Mouse (Mus musculus) gonadal fat pad, adult 2 months (tissue): ENCODE measurements around the gene Rbms1. TPM values are rescaled to one million over a fixed set of nuclear protein-coding genes. Genes with fewer than 3 reads are reported as not detected.

Experiments used
- DNase-seq: peaks from one replicate; pipeline ENCODE4 v3.0.0-alpha.2; 2012; ENCODE audit warnings: low read depth
- polyA plus RNA-seq: library from polyadenylated mRNA; depleted of rRNA; stranded (reverse); fragments of >200 nt; gene quantifications from 2 replicates; pipeline ENCODE4 v1.2.3, GENCODE M21; 2012; rRNA removed

Gene Rbms1
- polyA plus RNA-seq, 1 experiment: 102 TPM

DNA sequence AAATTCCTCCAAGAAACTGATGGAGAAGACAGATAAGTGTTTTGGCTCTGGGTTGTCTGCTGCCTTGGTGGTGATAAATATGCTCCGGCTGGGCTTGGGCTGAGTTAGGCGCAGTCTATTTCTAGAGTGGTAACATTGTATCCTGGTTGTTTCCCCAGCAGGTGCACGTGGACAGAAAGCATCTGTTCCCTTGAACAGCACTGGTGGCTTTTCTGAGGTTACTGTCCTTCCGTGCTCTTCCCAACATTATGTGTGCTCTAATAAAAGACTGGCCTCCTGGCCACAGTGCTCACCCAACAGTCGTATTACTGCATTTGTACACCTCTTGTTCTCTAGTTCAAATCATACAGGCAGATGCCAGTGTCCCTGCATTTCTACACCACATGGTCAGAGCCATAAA, 250.1 kb downstream of the Rbms1 start:
- no peak for DNase-seq

GRCm38 (mm10) chr2:60712483-60712882, 250.5 kb downstream of the Rbms1 start:
- DNase-seq: no peak

- DNase-seq: no peak
Observed at GRCm38 (mm10) chr2:60711098-60711880, 251.7 kb downstream of the Rbms1 start.

- no peak for DNase-seq
Observed at GRCm38 (mm10) chr2:60710317-60710716, 252.7 kb downstream of the Rbms1 start.

DNA sequence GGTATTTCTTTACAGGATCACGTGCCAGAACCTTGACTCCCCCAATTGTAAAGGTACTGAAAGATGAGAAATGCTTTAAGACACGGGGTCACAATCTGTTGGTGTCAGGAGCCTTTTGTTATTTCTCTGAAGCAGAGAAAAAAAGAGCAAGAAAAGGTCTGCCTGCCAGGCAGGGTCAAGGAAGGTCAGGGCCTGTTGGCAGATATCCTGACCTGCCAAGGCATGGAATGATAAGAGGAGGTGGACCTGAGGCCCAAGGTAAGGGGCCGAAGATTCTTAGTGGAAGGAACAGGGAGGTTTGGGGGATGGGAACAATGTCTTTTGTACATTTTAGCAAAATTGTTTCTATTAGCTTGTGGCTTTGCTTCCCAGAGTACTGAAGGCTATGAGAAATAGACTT, 254.3 kb downstream of the Rbms1 start:
- no peak for DNase-seq

DNA sequence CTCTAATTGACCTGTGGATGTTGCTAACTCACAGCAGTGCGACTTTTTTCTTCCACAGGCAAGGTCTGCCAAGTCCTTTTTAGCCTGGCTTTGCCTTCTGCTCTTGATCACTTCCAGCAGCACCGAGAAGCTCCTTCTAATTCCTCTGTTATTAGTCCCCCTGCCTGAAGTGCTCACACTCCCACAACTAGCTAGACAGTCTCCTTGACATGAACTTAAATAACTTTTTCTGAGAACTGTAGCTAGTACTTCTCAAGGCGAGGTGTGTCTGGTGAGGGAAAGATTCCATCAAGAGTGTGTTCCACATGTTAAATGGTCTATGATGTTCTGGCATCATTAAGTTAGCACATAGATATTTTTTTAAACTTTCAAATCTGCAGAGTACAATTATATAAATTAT, 256.1 kb downstream of the Rbms1 start:
- DNase-seq: no peak

DNA sequence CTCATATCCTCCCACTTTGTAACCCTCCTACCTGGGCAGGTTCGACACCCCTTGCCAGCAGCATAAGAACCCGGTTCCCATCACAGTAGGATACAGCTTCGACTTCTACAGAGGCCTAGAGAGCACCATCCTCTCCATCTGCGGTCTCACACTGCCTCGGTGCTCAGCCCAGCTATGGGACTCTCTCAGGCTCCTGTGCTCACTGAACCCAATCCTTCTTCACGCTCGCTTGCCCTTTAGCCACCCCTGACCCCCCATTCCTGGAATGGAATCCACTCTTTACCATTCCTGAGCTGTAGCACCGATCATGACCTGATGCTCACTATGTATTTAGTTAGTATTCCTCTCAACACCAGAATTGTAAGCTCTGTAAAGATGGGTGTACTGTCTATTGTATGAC, 257.6 kb downstream of the Rbms1 start:
- DNase-seq: no peak

GRCm38 (mm10) chr2:60703315-60703714, 259.7 kb downstream of the Rbms1 start:
- DNase-seq: no peak

- no peak for DNase-seq
Observed at GRCm38 (mm10) chr2:60700956-60701355, 262.0 kb downstream of the Rbms1 start.

Other genes starting within 250 kb of the Rbms1 start
- gene Itgb6, start 240.5 kb downstream of the Rbms1 start, polyA plus RNA-seq: 1.6 and 2.6 TPM in 2 replicates